In genomic region chr11:93550908-93551307, GRCm38 (mm10) we compare ENCODE assay signal across 8 mouse cellular contexts.
DNase-seq lines count a peak whose midpoint lies in the region; ATAC-seq lines count a peak whose summit lies in the region.

No protein-coding gene starts in this region.

- H3K9me3 ChIP-seq in heart, embryonic 10.5 days: no peaks in the 10 kb centered on the region

- no peak overlapping the region for H3K4me3 ChIP-seq in heart, embryonic 10.5 days

- H3K27ac ChIP-seq in heart, embryonic 10.5 days: no peak overlapping the region

- peak; percentile 7 for DNase-seq in heart, adult 8-10 months (ENCODE audit: low spot score)
- no peak for DNase-seq in heart, embryonic 10.5 days (ENCODE audit: low spot score)
- peak; percentile 15 for DNase-seq in thymus, postnatal 0 days (ENCODE audit: low spot score)
- DNase-seq in thymus, adult 18-20 months: no peak
- peak; percentile 59 for DNase-seq in kidney, postnatal 10 days
- DNase-seq in mesoderm, embryonic 11.5 days (ENCODE audit: low read depth, low spot score): peak; percentile 53
- DNase-seq in B cell, adult 2 months: no peak

- 2% methylated on average over 3 of the region's 3 CpGs for WGBS in heart, embryonic 10.5 days

- H3K4me1 ChIP-seq in heart, embryonic 10.5 days: no peaks in the 10 kb centered on the region

- H3K36me3 ChIP-seq in heart, embryonic 10.5 days: no peaks in the 10 kb centered on the region

- no peaks in the 10 kb centered on the region for H3K27me3 ChIP-seq in heart, embryonic 10.5 days (ENCODE audit: insufficient read depth, poor library complexity, severe bottlenecking)

- peak; percentile 90 for ATAC-seq in common myeloid progenitor, adult 5-6 weeks (replicated peaks; ENCODE audit: low read depth, poor library complexity, severe bottlenecking)

Comparison
In these comparisons a context has a peak if more than half of its experiments do, and no peak if none do; other contexts are left out.
1. DNase-seq: peak in heart, adult 8-10 months (single experiment), thymus, postnatal 0 days (single experiment), kidney, postnatal 10 days (single experiment) and mesoderm, embryonic 11.5 days (single experiment); none in heart, embryonic 10.5 days (single experiment), thymus, adult 18-20 months (0 of 2) and B cell, adult 2 months (0 of 2).